9 mouse cellular contexts compared by ENCODE assay signal in genomic region chr19:47864721-47865120, GRCm38 (mm10). TPM values are rescaled to one million over a fixed set of nuclear protein-coding genes. Genes with fewer than 3 reads are reported as not detected.
DNase-seq lines count a peak whose midpoint lies in the region; ATAC-seq and TF ChIP-seq lines count a peak whose summit lies in the region.
"Had no signal": no experiment of that assay in that cellular context is flagged by ENCODE, and none has a peak within 500 bp of the region (broad histone marks: within the 10 kb centered on the region; RNA-seq: fewer than 3 reads in every experiment).

No protein-coding gene starts in this region.

- H3K4me2 ChIP-seq in forebrain, embryonic 12.5 days, result peak overlapping the region; percentile 83
- H3K4me2 ChIP-seq in intestine, postnatal 0 days (replicated peaks; ENCODE audit: low read depth), result peak overlapping the region; percentile 93
- peak overlapping the region; percentile 89 for H3K4me2 ChIP-seq in midbrain, postnatal 0 days (ENCODE audit: low read depth, low read length, poor library complexity, severe bottlenecking)

- H3K4me3 ChIP-seq in layer of hippocampus, adult 2 months, result peak overlapping the region; percentile 74
- H3K4me3 ChIP-seq in forebrain, embryonic 12.5 days (replicated peaks), result peak overlapping the region; percentile 71
- 0 out of 2 replicates have a peak overlapping the region, but pooled peaks have one; percentile 53 for H3K4me3 ChIP-seq in intestine, postnatal 0 days (ENCODE audit: low read depth, low read length)
- peak overlapping the region; percentile 56 for H3K4me3 ChIP-seq in midbrain, postnatal 0 days (ENCODE audit: low read depth, low read length)

- no peak for ATAC-seq in forebrain, embryonic 12.5 days (ENCODE audit: low FRiP score)
- no peak for ATAC-seq in intestine, postnatal 0 days
- no peak for ATAC-seq in midbrain, postnatal 0 days (ENCODE audit: low FRiP score)
- no peak for ATAC-seq in monocyte, adult 5-6 weeks (replicated peaks; ENCODE audit: insufficient number of reproducible peaks, low FRiP score, low TSS enrichment, poor library complexity, severe bottlenecking)

- no peak for DNase-seq in layer of hippocampus, adult 2 months (ENCODE audit: low spot score in 2 of 2)
- no peak for DNase-seq in layer of hippocampus, postnatal 10 days (ENCODE audit: low spot score in 2 of 2)
- DNase-seq in midbrain, postnatal 0 days (ENCODE audit: low spot score), result no peak
- DNase-seq in right cerebral cortex, adult 2 months (ENCODE audit: low spot score in 2 of 2), result no peak
- no peak for DNase-seq in layer of hippocampus, postnatal 36 days
- DNase-seq: cerebellum, adult 18-20 months had no signal

- no peaks in the 10 kb centered on the region; the same call in 1 of the 2 replicates for H3K27me3 ChIP-seq in forebrain, embryonic 12.5 days
- no peaks in the 10 kb centered on the region for H3K27me3 ChIP-seq in intestine, postnatal 0 days (replicated peaks; ENCODE audit: control insufficient read depth, insufficient read depth, low read length)
- 0 out of 2 replicates have a peak, but pooled peaks cover 4% of the 10 kb centered on the region for H3K27me3 ChIP-seq in midbrain, postnatal 0 days (ENCODE audit: insufficient read depth, low read length)

- TF ChIP-seq CTCF in layer of hippocampus, adult 2 months (conservative IDR thresholded peaks at IDR 0.05), result no peak
- no peak for TF ChIP-seq CTCF in intestine, postnatal 0 days (IDR thresholded peaks at IDR 0.05; ENCODE audit: low read depth)
- TF ChIP-seq CTCF in midbrain, postnatal 0 days (IDR thresholded peaks at IDR 0.05), result no peak

- H3K36me3 ChIP-seq in forebrain, embryonic 12.5 days (replicated peaks), result no peaks in the 10 kb centered on the region; the same call in 1 of the 2 replicates
- H3K36me3 ChIP-seq in intestine, postnatal 0 days (ENCODE audit: control insufficient read depth, insufficient read depth), result peaks cover 31% of the 10 kb centered on the region
- 0 out of 2 replicates have a peak, but pooled peaks cover 3% of the 10 kb centered on the region for H3K36me3 ChIP-seq in midbrain, postnatal 0 days (ENCODE audit: insufficient read depth, low read length)

- H3K9ac ChIP-seq in forebrain, embryonic 12.5 days, result peak overlapping the region; percentile 84; the same call in 1 of the 2 replicates
- H3K9ac ChIP-seq in intestine, postnatal 0 days (ENCODE audit: low read depth, low read length), result no peak overlapping the region
- peak overlapping the region; percentile 83; the same call in 1 of the 2 replicates for H3K9ac ChIP-seq in midbrain, postnatal 0 days (replicated peaks; ENCODE audit: low read length, poor library complexity, severe bottlenecking)

- H3K27ac ChIP-seq in layer of hippocampus, adult 2 months, result peak overlapping the region; percentile 96
- H3K27ac ChIP-seq in forebrain, embryonic 12.5 days, result no peak overlapping the region
- no peak overlapping the region for H3K27ac ChIP-seq in intestine, postnatal 0 days (ENCODE audit: low read depth, low read length)
- H3K27ac ChIP-seq in midbrain, postnatal 0 days (ENCODE audit: low read depth, low read length), result peak overlapping the region; percentile 92

- peaks cover 5% of the 10 kb centered on the region; the same call in 1 of the 2 replicates for H3K4me1 ChIP-seq in forebrain, embryonic 12.5 days
- H3K4me1 ChIP-seq in intestine, postnatal 0 days (replicated peaks; ENCODE audit: control insufficient read depth, insufficient read depth, low read length), result no peaks in the 10 kb centered on the region
- H3K4me1 ChIP-seq in midbrain, postnatal 0 days (ENCODE audit: insufficient read depth, low read length), result peaks cover 5% of the 10 kb centered on the region; the same call in 1 of the 2 replicates

- whole genome bisulfite sequencing in forebrain, embryonic 12.5 days, result 83% methylated on average over 7 of the region's 7 CpGs
- 85% methylated on average over 7 of the region's 7 CpGs for whole genome bisulfite sequencing in intestine, postnatal 0 days
- WGBS in midbrain, postnatal 0 days, result 84% methylated on average over 7 of the region's 7 CpGs

- H3K9me3 ChIP-seq in forebrain, embryonic 12.5 days, result no peaks in the 10 kb centered on the region
- H3K9me3 ChIP-seq in intestine, postnatal 0 days (ENCODE audit: control insufficient read depth), result no peaks in the 10 kb centered on the region
- H3K9me3 ChIP-seq in midbrain, postnatal 0 days (ENCODE audit: low read length), result no peaks in the 10 kb centered on the region

RNA-seq across cellular contexts. Expression of gene Gsto2, which starts 0.6 kb away (rescaled TPM):
- total RNA-seq in layer of hippocampus, adult 2 months (2021), result 1 to 10 TPM; 2.9 to 3.5 TPM
- total RNA-seq in layer of hippocampus, postnatal 10 days (2021), result 1 to 10 TPM; 1.3 to 1.4 TPM
- 0.95 and 1.3 TPM in 2 replicates for polyA plus RNA-seq in forebrain, embryonic 12.5 days (2016; fragmentation: Nextera tagmentation; extraction: Ambion mirVana)
- polyA plus RNA-seq in intestine, postnatal 0 days (2015; fragmentation: Nextera tagmentation; extraction: Ambion mirVana), result 0.95 and 0.98 TPM in 2 replicates
- 0.16 and 0.66 TPM in 2 replicates for total RNA-seq in midbrain, postnatal 0 days (2014; rRNA removed)
- 1.1 TPM in 2 replicates for polyA plus RNA-seq in midbrain, postnatal 0 days (2015; fragmentation: Nextera tagmentation; extraction: Ambion mirVana)
- total RNA-seq in layer of hippocampus, postnatal 36 days (2021), result 1 to 10 TPM; 2.7 to 3.1 TPM
- 0.43 TPM in 1 of 3 replicates, not detected in the others for total RNA-seq in monocyte, adult 5-6 weeks (2017)

RNA-seq across cellular contexts. Expression of gene Gsto1, which starts 10.0 kb away (rescaled TPM):
- total RNA-seq in layer of hippocampus, adult 2 months (2021), result 10 to 100 TPM; 52.8 to 55.9 TPM
- 10 to 100 TPM; 72.4 to 74.9 TPM for total RNA-seq in layer of hippocampus, postnatal 10 days (2021)
- polyA plus RNA-seq in forebrain, embryonic 12.5 days (2016; fragmentation: Nextera tagmentation; extraction: Ambion mirVana), result 61.8 and 62.7 TPM in 2 replicates
- polyA plus RNA-seq in intestine, postnatal 0 days (2015; fragmentation: Nextera tagmentation; extraction: Ambion mirVana), result 742 and 817 TPM in 2 replicates
- 95.4 and 142 TPM in 2 replicates for total RNA-seq in midbrain, postnatal 0 days (2014; rRNA removed)
- polyA plus RNA-seq in midbrain, postnatal 0 days (2015; fragmentation: Nextera tagmentation; extraction: Ambion mirVana), result 148 and 152 TPM in 2 replicates
- total RNA-seq in layer of hippocampus, postnatal 36 days (2021), result 10 to 100 TPM; 46.5 to 50.0 TPM
- total RNA-seq in monocyte, adult 5-6 weeks (2017), result 50.9 to 119 TPM (median 77.1 TPM) in 3 replicates

RNA-seq across cellular contexts. Expression of gene Cfap43, which starts 54.4 kb away (rescaled TPM):
- under 1 TPM; 0.37 to 0.95 TPM for total RNA-seq in layer of hippocampus, adult 2 months (2021)
- 1 to 10 TPM; 2.1 to 4.0 TPM for total RNA-seq in layer of hippocampus, postnatal 10 days (2021)
- polyA plus RNA-seq in forebrain, embryonic 12.5 days (2016; fragmentation: Nextera tagmentation; extraction: Ambion mirVana), result 0.22 and 0.37 TPM in 2 replicates
- 0.16 and 0.22 TPM in 2 replicates for polyA plus RNA-seq in intestine, postnatal 0 days (2015; fragmentation: Nextera tagmentation; extraction: Ambion mirVana)
- total RNA-seq in midbrain, postnatal 0 days (2014; rRNA removed), result 0.66 and 4.2 TPM in 2 replicates
- polyA plus RNA-seq in midbrain, postnatal 0 days (2015; fragmentation: Nextera tagmentation; extraction: Ambion mirVana), result 0.82 and 2.6 TPM in 2 replicates
- total RNA-seq in layer of hippocampus, postnatal 36 days (2021), result 1 to 10 TPM; 1.2 to 1.7 TPM
- 0.19 to 1.3 TPM (median 0.19 TPM) in 3 replicates for total RNA-seq in monocyte, adult 5-6 weeks (2017)

RNA-seq across cellular contexts. Expression of gene Itprip, which starts 54.4 kb away (rescaled TPM):
- total RNA-seq in layer of hippocampus, adult 2 months (2021), result 1 to 10 TPM; 1.2 to 1.9 TPM
- total RNA-seq in layer of hippocampus, postnatal 10 days (2021), result 1 to 10 TPM; 2.5 to 2.6 TPM
- polyA plus RNA-seq in forebrain, embryonic 12.5 days (2016; fragmentation: Nextera tagmentation; extraction: Ambion mirVana), result 17.9 and 19.8 TPM in 2 replicates
- polyA plus RNA-seq in intestine, postnatal 0 days (2015; fragmentation: Nextera tagmentation; extraction: Ambion mirVana), result 2.6 and 2.7 TPM in 2 replicates
- 2.7 and 3.5 TPM in 2 replicates for total RNA-seq in midbrain, postnatal 0 days (2014; rRNA removed)
- polyA plus RNA-seq in midbrain, postnatal 0 days (2015; fragmentation: Nextera tagmentation; extraction: Ambion mirVana), result 1.4 and 1.5 TPM in 2 replicates
- 1 to 10 TPM; 1.0 to 1.9 TPM for total RNA-seq in layer of hippocampus, postnatal 36 days (2021)
- 27.6 to 28.1 TPM (median 28.1 TPM) in 3 replicates for total RNA-seq in monocyte, adult 5-6 weeks (2017)

Comparison
In these comparisons a context has a peak if more than half of its experiments do, and no peak if none do; other contexts are left out.
1. H3K27ac ChIP-seq: peak in layer of hippocampus, adult 2 months (single experiment) and midbrain, postnatal 0 days (single experiment); none in forebrain, embryonic 12.5 days (single experiment) and intestine, postnatal 0 days (single experiment).
2. Peak in every context shown above with its lines, with median percentiles within 50 percentile points of each other: H3K4me3 ChIP-seq and H3K4me2 ChIP-seq.